Mouse (Mus musculus) right cerebral cortex, adult 2 months (tissue): ENCODE results near the gene Tlcd1.
"Not testable (repeated sequence)": the region's sequence is repeated elsewhere in the genome, so short reads cannot be mapped to it uniquely, and the experiment has no call there.

Experiments used
- DNase-seq, 2 experiments: peaks; one replicate each; pipeline ENCODE4 v3.0.0; 2021 to 2022; ENCODE audit warnings: low spot score in 2 of 2

Tlcd1 gene

GRCm38 (mm10) chr11:78177437-78177836 is 926 bp downstream of the Tlcd1 start:
- no peak for DNase-seq

- peak; percentile 95 to 96 for DNase-seq
Measured at GRCm38 (mm10) chr11:78177903-78178858, 1.7 kb downstream of the Tlcd1 start.

- DNase-seq = peak in 1 of 2 experiments; percentile 58
Measured at GRCm38 (mm10) chr11:78178859-78179437, 2.4 kb downstream of the Tlcd1 start.

GRCm38 (mm10) chr11:78179438-78179999 is 3.0 kb downstream of the Tlcd1 start:
- DNase-seq = no peak

GRCm38 (mm10) chr11:78180081-78180761 is 3.7 kb downstream of the Tlcd1 start:
- DNase-seq = no peak

- no peak for DNase-seq
Measured at GRCm38 (mm10) chr11:78181830-78182357, 5.4 kb downstream of the Tlcd1 start.

- no peak for DNase-seq
Measured at GRCm38 (mm10) chr11:78182450-78182849, 5.9 kb downstream of the Tlcd1 start.

GRCm38 (mm10) chr11:78182961-78183844 is 6.7 kb downstream of the Tlcd1 start, which contains the start of gene Rpl23a:
Gene Rpl23a (minus strand): TSS chr11:78183584.
- DNase-seq = peak; percentile 88 to 93

- no peak for DNase-seq
Measured at GRCm38 (mm10) chr11:78183884-78184514, 7.5 kb downstream of the Tlcd1 start.

GRCm38 (mm10) chr11:78184702-78185101 is 8.2 kb downstream of the Tlcd1 start:
- not testable (repeated sequence) for DNase-seq

GRCm38 (mm10) chr11:78188331-78189233 is 12.1 kb downstream of the Tlcd1 start, which contains the start of gene Rab34:
Gene Rab34 (plus strand): TSS chr11:78188430.
- peak; percentile 57 to 62 for DNase-seq

- DNase-seq = peak; percentile 70 to 72
Measured at GRCm38 (mm10) chr11:78189234-78190040, 12.9 kb downstream of the Tlcd1 start.

GRCm38 (mm10) chr11:78190041-78190440 is 13.5 kb downstream of the Tlcd1 start:
- DNase-seq = no peak

GRCm38 (mm10) chr11:78193113-78193512 is 16.6 kb downstream of the Tlcd1 start, which contains the start of gene Proca1:
Gene Proca1 (plus strand): TSS chr11:78193392.
- DNase-seq = no peak

GRCm38 (mm10) chr11:78194411-78195100 is 18.0 kb downstream of the Tlcd1 start:
- no peak for DNase-seq

GRCm38 (mm10) chr11:78195101-78195863 is 18.8 kb downstream of the Tlcd1 start:
- no peak for DNase-seq

GRCm38 (mm10) chr11:78202372-78202771 is 25.9 kb downstream of the Tlcd1 start:
- DNase-seq = no peak
